Mouse (Mus musculus): ENCODE data around the gene Nfix.

- TF ChIP-seq EP300 (IDR thresholded peaks at IDR 0.05; ENCODE audit: low read depth) (no peak), CTCF (IDR thresholded peaks at IDR 0.05; ENCODE audit: low read depth) (no peak)
These were observed 97.6 kb downstream of the Nfix start for GRCm38 (mm10) chr8:84702561-84702960.

Data from liver, embryonic 14.5 days (tissue).